Mouse (Mus musculus): ENCODE results near the gene Hps1. TPM values are rescaled to one million over a fixed set of nuclear protein-coding genes. Genes with fewer than 3 reads are reported as not detected.

Gene Hps1
- polyA plus RNA-seq, 1 experiment from 2014 or later = 18.6 TPM

DNA sequence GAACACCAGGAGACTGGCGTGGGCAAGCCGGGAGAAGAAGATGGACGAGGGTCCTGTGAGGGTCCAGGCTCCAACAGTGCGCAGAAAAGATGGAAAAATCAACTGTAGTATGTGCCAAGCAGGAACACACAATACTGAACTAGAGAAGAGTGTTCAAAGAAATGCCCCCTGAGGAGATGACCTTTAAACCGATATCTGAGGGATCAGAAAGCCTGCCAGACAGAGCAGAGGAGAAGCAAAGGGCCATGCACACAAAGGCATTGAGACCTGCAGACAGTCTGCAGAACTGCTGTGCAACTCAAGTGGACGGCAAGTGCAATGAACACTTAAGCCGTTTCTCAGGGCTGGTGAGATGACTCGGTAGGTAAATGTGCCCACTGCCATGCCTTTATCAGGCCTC lies 12.4 kb downstream of the Hps1 start:
- no peak for ATAC-seq
- Histone ChIP-seq H3K9ac (ENCODE audit: low read depth, low read length) (no peak overlapping the region), H3K27me3 (replicated peaks; ENCODE audit: control insufficient read depth, insufficient read depth, low read length) (no peaks in the 10 kb centered on the region), H3K4me1 (ENCODE audit: control insufficient read depth, insufficient read depth, low read length) (no peaks in the 10 kb centered on the region), H3K36me3 (ENCODE audit: control insufficient read depth, insufficient read depth, low read length) (0 out of 2 replicates have a peak, but pooled peaks cover 2% of the 10 kb centered on the region), H3K27ac (ENCODE audit: low read length) (no peak overlapping the region), H3K4me3 (ENCODE audit: low read length) (no peak overlapping the region), H3K9me3 (ENCODE audit: control insufficient read depth, low read length) (no peaks in the 10 kb centered on the region), H3K4me2 (ENCODE audit: low read depth, low read length) (no peak overlapping the region)
- 75% methylated on average over 8 of the region's 8 CpGs for WGBS

- H3K9ac ChIP-seq (ENCODE audit: low read depth, low read length) = no peak overlapping the region
- 60% methylated on average over 10 of the region's 10 CpGs for WGBS
- no peak overlapping the region for H3K27ac ChIP-seq (ENCODE audit: low read length)
- 0 out of 2 replicates have a peak, but pooled peaks cover under 1% of the 10 kb centered on the region for H3K36me3 ChIP-seq (ENCODE audit: control insufficient read depth, insufficient read depth, low read length)
- no peak overlapping the region for H3K4me3 ChIP-seq (ENCODE audit: low read length)
- H3K9me3 ChIP-seq (ENCODE audit: control insufficient read depth, low read length) = no peaks in the 10 kb centered on the region
- ATAC-seq = no peak
- no peaks in the 10 kb centered on the region for H3K4me1 ChIP-seq (ENCODE audit: control insufficient read depth, insufficient read depth, low read length)
- H3K4me2 ChIP-seq (ENCODE audit: low read depth, low read length) = no peak overlapping the region
- no peaks in the 10 kb centered on the region for H3K27me3 ChIP-seq (replicated peaks; ENCODE audit: control insufficient read depth, insufficient read depth, low read length)
These were observed 15.4 kb downstream of the Hps1 start for GRCm38 (mm10) chr19:42764398-42764797.

GRCm38 (mm10) chr19:42756671-42757070 lies 23.1 kb downstream of the Hps1 start:
- no peak overlapping the region for H3K4me3 ChIP-seq (ENCODE audit: low read length)
- H3K9me3 ChIP-seq (ENCODE audit: control insufficient read depth, low read length) = no peaks in the 10 kb centered on the region
- H3K4me1 ChIP-seq (ENCODE audit: control insufficient read depth, insufficient read depth, low read length) = peaks cover 14% of the 10 kb centered on the region
- no peaks in the 10 kb centered on the region for H3K27me3 ChIP-seq (replicated peaks; ENCODE audit: control insufficient read depth, insufficient read depth, low read length)
- no peak overlapping the region for H3K4me2 ChIP-seq (ENCODE audit: low read depth, low read length)
- H3K27ac ChIP-seq (ENCODE audit: low read length) = no peak overlapping the region
- no peaks in the 10 kb centered on the region for H3K36me3 ChIP-seq (ENCODE audit: control insufficient read depth, insufficient read depth, low read length)
- no peak for ATAC-seq
- no peak overlapping the region for H3K9ac ChIP-seq (ENCODE audit: low read depth, low read length)
- WGBS = 91% methylated on average over 6 of the region's 6 CpGs

GRCm38 (mm10) chr19:42755148-42755870 lies 24.5 kb downstream of the Hps1 start:
- Histone ChIP-seq H3K27me3 (replicated peaks; ENCODE audit: control insufficient read depth, insufficient read depth, low read length) (no peaks in the 10 kb centered on the region), H3K4me3 (ENCODE audit: low read length) (no peak overlapping the region), H3K27ac (ENCODE audit: low read length) (no peak overlapping the region), H3K4me1 (ENCODE audit: control insufficient read depth, insufficient read depth, low read length) (peaks cover 17% of the 10 kb centered on the region), H3K9ac (ENCODE audit: low read depth, low read length) (no peak overlapping the region), H3K9me3 (ENCODE audit: control insufficient read depth, low read length) (no peaks in the 10 kb centered on the region), H3K4me2 (ENCODE audit: low read depth, low read length) (no peak overlapping the region), H3K36me3 (ENCODE audit: control insufficient read depth, insufficient read depth, low read length) (no peaks in the 10 kb centered on the region)
- ATAC-seq = no peak
- WGBS = 68% methylated on average over 15 of the region's 15 CpGs

DNA sequence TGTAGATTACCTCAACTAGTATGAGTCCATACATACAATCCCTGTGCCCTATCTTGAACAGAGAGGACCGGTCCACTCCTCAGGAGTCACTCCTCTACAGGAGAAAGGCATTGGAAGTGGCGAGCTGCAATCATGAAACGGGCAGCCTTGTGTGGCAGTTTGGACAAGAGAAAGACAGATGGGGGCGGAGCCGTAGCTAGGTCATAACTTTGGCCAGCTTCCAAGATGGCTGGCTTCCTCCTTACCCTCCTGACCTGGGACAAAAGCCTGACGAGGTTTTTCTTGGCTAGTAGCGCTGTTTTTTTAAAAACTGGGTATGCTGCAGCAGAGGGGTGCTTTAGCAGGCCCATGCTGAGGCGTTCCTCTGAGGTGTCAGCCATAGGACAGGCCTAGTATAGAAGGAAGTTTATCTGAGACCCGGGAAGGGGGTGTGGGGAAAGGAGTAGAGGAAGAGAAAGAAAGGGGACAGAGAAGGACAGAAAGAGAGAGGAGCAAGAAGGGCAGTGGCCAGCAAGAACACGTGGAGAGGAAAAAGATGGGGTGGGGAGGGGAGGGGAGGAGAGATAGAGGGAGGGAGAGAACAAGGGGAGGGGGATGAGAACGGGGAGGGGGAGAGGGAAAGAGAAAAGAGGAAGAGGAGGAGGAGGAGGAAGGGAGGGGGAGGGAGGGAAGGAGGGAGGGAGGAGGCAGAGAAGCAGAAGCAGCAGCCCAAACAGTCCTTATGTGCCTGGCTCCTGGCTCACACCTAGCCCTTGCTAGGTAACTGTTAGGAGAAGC lies 26.4 kb downstream of the Hps1 start:
- no peaks in the 10 kb centered on the region for H3K36me3 ChIP-seq (ENCODE audit: control insufficient read depth, insufficient read depth, low read length)
- peak overlapping the region; percentile 95 for H3K27ac ChIP-seq (ENCODE audit: low read length)
- peak; percentile 48 for ATAC-seq
- WGBS = 18% methylated on average over 11 of the region's 11 CpGs
- H3K4me1 ChIP-seq (ENCODE audit: control insufficient read depth, insufficient read depth, low read length) = peaks cover 20% of the 10 kb centered on the region
- H3K9me3 ChIP-seq (ENCODE audit: control insufficient read depth, low read length) = no peaks in the 10 kb centered on the region
- H3K9ac ChIP-seq (ENCODE audit: low read depth, low read length) = peak overlapping the region; percentile 88; the same call in 1 of the 2 replicates
- peak overlapping the region; percentile 70 for H3K4me2 ChIP-seq (ENCODE audit: low read depth, low read length)
- H3K27me3 ChIP-seq (replicated peaks; ENCODE audit: control insufficient read depth, insufficient read depth, low read length) = no peaks in the 10 kb centered on the region
- peak overlapping the region; percentile 52 for H3K4me3 ChIP-seq (ENCODE audit: low read length)

GRCm38 (mm10) chr19:42752363-42752931 lies 27.3 kb downstream of the Hps1 start, which contains the start of gene Pyroxd2:
Gene Pyroxd2 (minus strand): TSS chr19:42752775.
- Histone ChIP-seq H3K36me3 (ENCODE audit: control insufficient read depth, insufficient read depth, low read length) (no peaks in the 10 kb centered on the region), H3K4me2 (ENCODE audit: low read depth, low read length) (peak within 1 kb of the TSS; percentile 70), H3K4me3 (ENCODE audit: low read length) (peak within 1 kb of the TSS; percentile 52), H3K4me1 (ENCODE audit: control insufficient read depth, insufficient read depth, low read length) (peaks cover 20% of the 10 kb centered on the region), H3K27ac (ENCODE audit: low read length) (peak within 1 kb of the TSS; percentile 95), H3K27me3 (replicated peaks; ENCODE audit: control insufficient read depth, insufficient read depth, low read length) (no peaks in the 10 kb centered on the region), H3K9me3 (ENCODE audit: control insufficient read depth, low read length) (no peaks in the 10 kb centered on the region), H3K9ac (ENCODE audit: low read depth, low read length) (peak within 1 kb of the TSS; percentile 88)
- 2% methylated on average over 22 of the region's 22 CpGs for WGBS
- peak; percentile 91 for ATAC-seq

DNA sequence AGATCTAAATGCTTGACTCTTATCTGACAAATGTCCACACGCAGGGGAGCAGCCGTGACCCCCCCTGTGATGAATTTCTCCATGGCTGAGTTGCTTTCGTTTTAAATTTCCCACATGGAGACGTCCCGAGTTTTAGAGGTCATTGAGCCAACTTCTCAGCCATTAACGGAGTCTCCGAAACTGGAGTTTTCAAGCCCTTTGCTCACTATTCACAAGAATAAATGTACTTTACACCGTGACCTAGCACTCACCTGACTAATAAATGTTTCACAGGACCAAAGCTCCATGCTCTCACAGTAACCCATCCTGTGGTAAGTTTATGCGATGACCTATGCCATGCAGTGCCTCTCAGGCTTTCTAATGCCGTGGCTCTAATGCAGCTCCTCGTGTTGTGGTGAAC lies 29.6 kb downstream of the Hps1 start:
- H3K4me1 ChIP-seq (ENCODE audit: control insufficient read depth, insufficient read depth, low read length) = peaks cover 20% of the 10 kb centered on the region
- H3K4me2 ChIP-seq (ENCODE audit: low read depth, low read length) = no peak overlapping the region
- peak overlapping the region; percentile 59; the same call in 1 of the 2 replicates for H3K27ac ChIP-seq (ENCODE audit: low read length)
- H3K27me3 ChIP-seq (replicated peaks; ENCODE audit: control insufficient read depth, insufficient read depth, low read length) = no peaks in the 10 kb centered on the region
- 0 out of 2 replicates have a peak overlapping the region, but pooled peaks have one; percentile 6 for H3K9ac ChIP-seq (ENCODE audit: low read depth, low read length)
- no peaks in the 10 kb centered on the region for H3K9me3 ChIP-seq (ENCODE audit: control insufficient read depth, low read length)
- no peak for ATAC-seq
- H3K36me3 ChIP-seq (ENCODE audit: control insufficient read depth, insufficient read depth, low read length) = no peaks in the 10 kb centered on the region
- no peak overlapping the region for H3K4me3 ChIP-seq (ENCODE audit: low read length)
- 61% methylated on average over 11 of the region's 11 CpGs for WGBS

GRCm38 (mm10) chr19:42746702-42747101 lies 33.1 kb downstream of the Hps1 start:
- H3K27ac ChIP-seq (ENCODE audit: low read length) = no peak overlapping the region
- 89% methylated on average over 8 of the region's 8 CpGs for WGBS
- ATAC-seq = no peak

DNA sequence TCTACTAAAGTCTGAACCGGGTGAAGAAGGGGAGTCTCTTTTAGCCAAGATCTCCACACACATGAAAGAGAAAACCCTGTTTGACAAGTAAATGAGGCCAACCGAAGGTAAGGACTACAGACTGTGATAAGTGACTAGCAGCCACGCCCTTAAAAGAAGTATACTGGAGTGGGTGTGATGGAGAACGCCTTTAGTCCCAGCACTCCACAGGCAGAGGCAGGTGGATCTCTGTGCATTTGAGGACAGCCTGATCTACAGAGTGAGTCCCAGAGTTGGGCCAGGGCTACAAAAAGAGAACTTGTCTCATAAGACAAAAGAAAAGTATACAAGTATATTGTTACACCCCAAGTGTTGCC lies 33.9 kb downstream of the Hps1 start:
- Histone ChIP-seq H3K27ac (ENCODE audit: low read length) (no peak overlapping the region), H3K4me3 (ENCODE audit: low read length) (no peak overlapping the region), H3K4me1 (ENCODE audit: control insufficient read depth, insufficient read depth, low read length) (peaks cover 25% of the 10 kb centered on the region), H3K4me2 (ENCODE audit: low read depth, low read length) (no peak overlapping the region), H3K36me3 (ENCODE audit: control insufficient read depth, insufficient read depth, low read length) (no peaks in the 10 kb centered on the region), H3K9me3 (ENCODE audit: control insufficient read depth, low read length) (no peaks in the 10 kb centered on the region), H3K27me3 (replicated peaks; ENCODE audit: control insufficient read depth, insufficient read depth, low read length) (no peaks in the 10 kb centered on the region), H3K9ac (ENCODE audit: low read depth, low read length) (no peak overlapping the region)
- ATAC-seq = no peak
- WGBS = 61% methylated on average over 4 of the region's 4 CpGs

More at GRCm38 (mm10) chr19:42746702-42747101, 33.1 kb downstream of the Hps1 start:
- Histone ChIP-seq H3K4me3 (ENCODE audit: low read length) (no peak overlapping the region), H3K4me2 (ENCODE audit: low read depth, low read length) (no peak overlapping the region), H3K9ac (ENCODE audit: low read depth, low read length) (no peak overlapping the region), H3K4me1 (ENCODE audit: control insufficient read depth, insufficient read depth, low read length) (peaks cover 22% of the 10 kb centered on the region), H3K27me3 (replicated peaks; ENCODE audit: control insufficient read depth, insufficient read depth, low read length) (no peaks in the 10 kb centered on the region), H3K36me3 (ENCODE audit: control insufficient read depth, insufficient read depth, low read length) (no peaks in the 10 kb centered on the region), H3K9me3 (ENCODE audit: control insufficient read depth, low read length) (no peaks in the 10 kb centered on the region)
